Mouse (Mus musculus) lung, postnatal 10 days (tissue): ENCODE measurements at regions not wholly inside any gene's neighbourhood (a gene's known extent, or its start where the extent isn't known, plus 50 kb on each side); places are given as distances from the start of the nearest gene placed in this dataset.
A peak's percentile ranks its signal among the peaks of the same experiment; 100 is the strongest.

ENCODE experiments used
- DNase-seq: peaks from one replicate; pipeline ENCODE4 v3.0.0; 2021

- DNase-seq, result no peak
Observed at GRCm38 (mm10) chr14:123219590-123219989, 235.8 kb upstream of the Tmtc4 start.

GRCm38 (mm10) chr14:123210241-123210640, 226.4 kb upstream of the Tmtc4 start:
- DNase-seq, result no peak

- no peak for DNase-seq
Observed at GRCm38 (mm10) chr14:123202848-123203247, 219.0 kb upstream of the Tmtc4 start.

- no peak for DNase-seq
Observed at GRCm38 (mm10) chr14:123202313-123202712, 218.5 kb upstream of the Tmtc4 start.

- DNase-seq, result peak; percentile 65
Observed at GRCm38 (mm10) chr14:123201426-123202274, 217.8 kb upstream of the Tmtc4 start.

GRCm38 (mm10) chr14:123199111-123199510, 215.3 kb upstream of the Tmtc4 start:
- DNase-seq, result no peak

GRCm38 (mm10) chr14:123192574-123192973, 208.7 kb upstream of the Tmtc4 start:
- no peak for DNase-seq

- DNase-seq, result no peak
Observed at GRCm38 (mm10) chr14:123190729-123191128, 206.9 kb upstream of the Tmtc4 start.

- DNase-seq, result no peak
Observed at GRCm38 (mm10) chr14:123187270-123188058, 203.6 kb upstream of the Tmtc4 start.

GRCm38 (mm10) chr14:123173183-123173582, 189.3 kb upstream of the Tmtc4 start:
- DNase-seq, result no peak

- no peak for DNase-seq
Observed at GRCm38 (mm10) chr14:123171865-123172264, 188.0 kb upstream of the Tmtc4 start.

GRCm38 (mm10) chr14:123163842-123164241, 180.0 kb upstream of the Tmtc4 start:
- no peak for DNase-seq

- no peak for DNase-seq
Observed at GRCm38 (mm10) chr14:123143489-123144046, 159.7 kb upstream of the Tmtc4 start.

- DNase-seq, result no peak
Observed at GRCm38 (mm10) chr14:123138743-123139705, 155.2 kb upstream of the Tmtc4 start.

- DNase-seq, result no peak
Observed at GRCm38 (mm10) chr14:123133979-123134378, 150.1 kb upstream of the Tmtc4 start.

GRCm38 (mm10) chr14:123120361-123120760, 136.5 kb upstream of the Tmtc4 start:
- no peak for DNase-seq

- DNase-seq, result no peak
Observed at GRCm38 (mm10) chr14:123116337-123116736, 132.5 kb upstream of the Tmtc4 start.

- DNase-seq, result no peak
Observed at GRCm38 (mm10) chr14:123110533-123110932, 126.7 kb upstream of the Tmtc4 start.

GRCm38 (mm10) chr14:123100371-123100770, 116.5 kb upstream of the Tmtc4 start:
- DNase-seq, result no peak

GRCm38 (mm10) chr14:123096086-123096485, 112.3 kb upstream of the Tmtc4 start:
- DNase-seq, result no peak

- DNase-seq, result no peak
Observed at GRCm38 (mm10) chr14:123082065-123082464, 98.2 kb upstream of the Tmtc4 start.

GRCm38 (mm10) chr14:123081016-123081714, 97.3 kb upstream of the Tmtc4 start:
- no peak for DNase-seq
